Mouse (Mus musculus) heart, adult 2 months (tissue): ENCODE data around the gene Tssk2.

Source experiments
- CTCF ChIP-seq: fragments of 200-600 bp; IDR thresholded peaks from 2 replicates; pipeline ENCODE4 v1.8.1; 2022; ENCODE audit warnings: antibody characterized with exemption, mild to moderate bottlenecking, moderate library complexity
- POLR2A ChIP-seq: fragments of 200-500 bp; IDR thresholded peaks from 2 replicates; pipeline ENCODE4 v1.6.1; 2011; ENCODE audit warnings: mild to moderate bottlenecking, low read depth, low read length, control low read depth; ENCODE audit not compliant: insufficient read depth

GRCm38 (mm10) chr16:17858592-17858991, 39.8 kb upstream of the Tssk2 start:
- TF ChIP-seq POLR2A, result no peak
- peak; percentile 61 for TF ChIP-seq CTCF
